Mouse (Mus musculus) yolk sac, embryonic 10.5 days (tissue): ENCODE measurements at regions not wholly inside any gene's neighbourhood (a gene's known extent, or its start where the extent isn't known, plus 50 kb on each side); places are given as distances from the start of the nearest gene placed in this dataset.

Source experiments
- DNase-seq: peaks from one replicate; pipeline ENCODE4 v3.0.0-alpha.2; 2017; ENCODE audit warnings: low spot score

DNA sequence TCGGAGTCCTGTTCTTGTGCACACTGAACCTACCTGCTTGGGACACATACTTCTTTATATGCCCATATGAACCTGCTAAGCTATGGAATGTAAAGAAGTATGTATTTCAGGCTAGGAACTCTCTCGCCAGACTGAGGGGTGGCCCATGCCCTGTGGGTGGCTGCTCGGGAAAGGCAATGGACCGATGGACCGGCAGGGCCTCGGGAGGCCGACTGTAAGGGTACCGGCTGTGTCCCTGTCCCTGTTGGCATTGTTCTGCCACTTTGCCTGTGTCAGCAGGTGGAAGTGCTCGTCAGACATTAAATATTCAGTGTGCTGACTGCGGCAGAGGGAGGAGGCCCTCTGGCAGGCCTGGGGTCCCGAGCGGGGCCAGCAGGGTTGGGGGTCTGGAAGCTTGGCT lies 54.5 kb upstream of the Gata5 start:
- DNase-seq: no peak

DNA sequence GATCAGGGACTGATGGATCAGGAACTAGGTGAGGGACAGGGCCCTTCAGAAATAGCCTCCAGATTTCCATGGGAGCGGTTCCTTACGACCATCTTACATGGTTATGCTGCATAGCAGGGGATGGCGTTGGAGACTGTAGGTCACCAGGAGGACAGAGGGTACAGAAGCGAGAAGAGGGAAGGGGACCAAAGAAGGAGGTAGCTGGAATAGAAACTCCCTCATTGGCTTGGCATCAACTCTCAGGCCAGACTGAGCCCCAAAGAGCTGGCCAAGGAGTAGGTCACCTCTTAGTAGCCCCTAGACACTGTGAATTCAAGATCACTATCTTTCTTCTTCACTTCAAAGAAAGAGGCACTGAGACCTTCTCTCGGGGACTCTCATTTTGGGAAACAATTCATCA lies 53.6 kb upstream of the Gata5 start:
- no peak for DNase-seq

DNA sequence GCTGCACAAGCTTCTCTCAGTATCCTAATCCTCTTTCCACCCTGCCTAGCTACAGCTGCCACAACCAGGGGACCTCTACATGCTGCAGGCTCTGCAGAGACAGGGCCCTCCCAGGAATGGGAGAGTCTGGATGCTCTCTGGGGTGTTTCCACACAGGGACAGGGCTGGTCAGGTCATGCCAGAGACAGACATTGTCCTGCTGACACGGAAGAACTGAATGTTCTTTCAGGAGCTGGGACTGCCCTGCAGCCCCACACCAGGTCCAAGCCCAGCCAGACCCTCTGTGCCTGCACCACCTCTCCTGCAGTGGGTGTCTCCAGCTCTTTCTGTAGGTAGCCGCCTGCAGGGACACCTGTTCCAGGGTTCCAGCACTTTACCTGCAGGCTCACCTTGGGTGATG lies 52.8 kb upstream of the Gata5 start:
- no peak for DNase-seq

DNA sequence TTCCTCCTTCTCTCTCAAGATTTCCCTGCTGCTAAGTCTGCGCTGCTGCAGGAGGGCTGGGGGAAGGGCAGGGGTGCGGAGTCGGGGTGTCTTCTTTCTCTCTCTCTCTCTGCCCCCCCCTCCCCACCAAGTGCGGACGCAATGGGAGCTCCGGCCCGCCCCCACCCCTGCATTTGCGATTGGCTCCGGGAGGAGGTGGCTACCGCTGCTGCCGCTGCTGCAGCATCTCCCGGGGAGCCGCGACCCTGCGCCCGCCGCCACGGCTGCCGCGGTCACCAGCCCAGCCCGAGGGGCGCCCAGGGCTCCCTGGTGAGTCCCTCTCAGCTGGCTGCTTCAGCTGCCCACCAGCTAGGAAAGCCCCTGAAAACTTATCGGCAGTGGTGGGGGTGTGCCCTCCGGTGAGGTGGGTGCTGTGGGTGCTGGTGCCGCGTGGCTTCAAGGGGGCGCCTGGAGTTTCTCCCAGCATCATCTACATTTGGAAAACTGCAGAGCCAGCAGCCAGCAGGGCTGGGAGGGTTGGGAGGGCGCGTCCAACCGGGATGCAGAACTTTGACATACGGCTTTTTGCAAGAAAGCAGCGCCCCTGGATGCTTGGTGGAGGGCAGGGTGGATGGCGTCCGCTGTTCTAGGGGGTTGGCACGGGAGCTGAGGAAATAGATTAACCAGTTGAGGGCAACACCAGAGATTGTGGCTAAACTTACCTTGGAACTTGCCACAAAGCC lies 51.6 kb upstream of the Gata5 start:
- peak; percentile 46 for DNase-seq

DNA sequence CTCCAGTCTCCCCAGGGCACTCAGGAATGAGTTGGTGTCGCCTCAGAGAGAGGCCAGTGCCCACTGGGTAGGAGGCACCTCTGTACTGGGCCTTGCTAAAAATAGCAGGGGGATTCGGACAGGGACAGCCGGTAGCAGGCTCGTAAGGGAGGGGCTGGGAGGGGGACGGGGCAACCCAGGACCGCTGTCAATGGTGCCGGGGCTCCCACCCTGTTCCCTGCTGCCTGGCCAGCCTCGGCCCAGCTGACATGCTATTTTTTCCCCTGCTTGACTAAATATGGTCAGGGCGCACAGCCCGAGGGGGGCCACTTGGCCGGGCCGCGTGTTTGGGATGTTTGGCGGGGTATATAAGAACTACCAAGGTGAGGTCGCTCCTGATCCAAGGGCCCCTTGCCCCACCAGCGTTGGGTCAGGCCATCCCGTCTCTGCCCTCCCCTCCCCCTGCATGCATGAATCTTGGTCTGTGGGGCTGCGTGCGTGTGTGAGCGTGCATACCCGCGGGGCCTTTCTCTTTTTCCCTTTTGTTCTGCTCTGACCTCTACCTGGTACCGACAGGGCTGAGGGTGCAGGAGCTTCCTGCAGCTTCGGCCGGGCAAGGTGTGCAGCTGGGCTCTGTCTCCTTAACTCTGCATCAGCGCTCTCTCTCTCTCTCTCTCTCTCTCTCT lies 50.9 kb upstream of the Gata5 start:
- DNase-seq: peak; percentile 7
